Mouse (Mus musculus) thymus, postnatal 10 days (tissue): ENCODE data around the gene Itk.

Experiments used
- DNase-seq, 2 experiments: peaks; one replicate each; pipeline ENCODE4 v3.0.0; 2021; ENCODE audit warnings: low spot score in 2 of 2

The Itk gene

GRCm38 (mm10) chr11:46393413-46393812 lies 4.1 kb upstream of the Itk start:
- no peak for DNase-seq

GRCm38 (mm10) chr11:46392890-46393289 lies 3.6 kb upstream of the Itk start:
- DNase-seq, result no peak

DNA sequence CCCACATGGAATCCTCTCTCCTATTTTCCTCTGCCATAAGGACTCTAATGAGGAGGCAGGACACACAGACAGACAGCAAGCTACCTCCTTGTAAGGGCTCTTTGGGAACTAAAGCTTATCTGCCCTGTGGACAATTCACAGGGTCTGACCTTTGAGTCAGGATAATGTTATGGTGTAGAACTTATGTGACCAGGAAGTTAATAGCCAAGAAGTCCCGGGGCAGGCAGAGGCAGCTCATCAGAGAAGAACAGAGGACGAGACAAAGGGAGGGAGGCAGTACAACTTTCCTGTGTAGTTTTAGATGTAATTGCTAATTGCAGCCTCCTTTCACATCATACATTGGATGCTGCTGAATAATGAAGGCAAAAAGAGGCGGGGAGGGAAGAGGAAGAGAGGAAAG lies 1.3 kb upstream of the Itk start:
- no peak for DNase-seq

DNA sequence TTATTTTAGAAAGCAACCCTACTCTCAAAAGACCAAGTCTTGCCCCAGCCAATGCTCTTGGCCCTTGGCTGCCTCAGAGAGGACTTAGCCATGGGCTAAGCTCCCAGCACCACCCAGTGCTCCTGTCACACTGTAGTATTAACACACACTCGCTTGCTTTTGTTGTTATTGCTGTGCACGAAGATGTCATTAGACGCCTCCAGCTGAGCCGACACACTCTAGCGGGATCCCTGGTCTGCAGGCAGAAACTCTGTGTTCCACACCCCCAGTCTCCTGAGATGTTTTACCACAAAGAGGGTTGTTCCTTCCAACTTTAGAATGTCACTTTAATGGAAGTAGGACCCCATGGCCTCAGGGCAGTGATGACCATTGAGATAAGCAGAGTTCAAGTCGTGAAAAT lies 877 bp downstream of the Itk start:
- DNase-seq, result peak in 1 of 2 experiments; percentile 44

GRCm38 (mm10) chr11:46387061-46387460 lies 2.3 kb downstream of the Itk start:
- DNase-seq, result no peak

DNA sequence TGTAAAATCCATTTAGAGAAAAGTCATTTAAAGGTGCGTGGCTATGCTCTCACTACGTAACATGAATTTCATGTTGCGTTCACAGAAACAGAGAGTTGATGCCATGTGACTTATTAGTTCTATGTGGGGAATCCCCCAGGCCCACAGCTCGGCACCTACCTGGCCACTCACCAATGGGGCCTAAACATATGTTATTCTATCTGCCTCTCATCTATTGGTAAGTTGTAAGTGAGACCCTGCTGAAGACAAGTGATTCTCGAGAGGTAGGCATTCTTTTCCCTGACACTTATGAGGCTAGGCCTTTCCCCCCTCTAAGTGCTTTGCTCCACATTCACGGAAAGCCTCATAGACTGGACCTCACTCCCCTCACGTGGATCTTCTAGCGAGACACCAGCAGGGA lies 2.8 kb downstream of the Itk start:
- DNase-seq, result no peak

DNA sequence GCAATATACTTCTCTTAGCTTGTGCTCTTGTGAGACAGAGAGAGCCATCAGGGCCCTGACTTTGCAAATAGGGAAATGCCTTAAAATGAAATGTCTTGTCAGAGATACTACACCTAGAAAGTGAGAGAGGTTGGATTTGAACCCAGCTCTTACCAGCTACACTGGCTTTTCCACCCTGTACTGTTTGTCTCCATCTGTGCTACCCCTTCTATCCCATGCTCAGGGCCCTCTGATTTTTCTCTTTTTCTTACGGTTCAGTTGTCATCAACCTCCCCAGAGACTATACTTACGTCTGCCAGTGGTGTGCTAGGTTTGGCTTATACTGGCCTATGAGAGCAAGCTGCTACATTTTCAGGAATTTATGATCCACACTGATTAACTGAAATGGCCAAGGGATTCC lies 4.4 kb downstream of the Itk start:
- DNase-seq, result no peak

DNA sequence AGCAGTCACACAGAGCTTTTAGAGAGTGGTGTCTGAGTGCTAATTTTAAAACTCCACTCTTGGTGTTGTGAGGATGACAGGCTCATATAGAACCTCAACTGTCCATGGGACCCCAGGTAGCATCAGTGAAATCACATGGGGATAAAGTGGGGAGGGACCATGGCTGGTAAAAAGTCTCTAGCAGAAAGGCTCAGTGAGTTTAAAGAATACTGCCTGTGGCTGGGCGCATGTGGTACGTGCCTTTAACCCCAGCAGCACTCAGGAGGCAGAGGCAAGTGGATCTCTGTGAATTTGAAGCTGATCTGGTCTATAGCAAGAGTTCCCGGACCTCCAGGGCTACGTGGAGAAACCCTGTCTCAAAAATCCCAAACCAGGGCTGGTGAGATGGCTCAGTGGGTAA lies 6.8 kb downstream of the Itk start:
- DNase-seq, result no peak

- peak; percentile 39 to 42 for DNase-seq
Observed at GRCm38 (mm10) chr11:46380097-46380675, 9.1 kb downstream of the Itk start.

GRCm38 (mm10) chr11:46377819-46378782 lies 11.2 kb downstream of the Itk start:
- no peak for DNase-seq

DNA sequence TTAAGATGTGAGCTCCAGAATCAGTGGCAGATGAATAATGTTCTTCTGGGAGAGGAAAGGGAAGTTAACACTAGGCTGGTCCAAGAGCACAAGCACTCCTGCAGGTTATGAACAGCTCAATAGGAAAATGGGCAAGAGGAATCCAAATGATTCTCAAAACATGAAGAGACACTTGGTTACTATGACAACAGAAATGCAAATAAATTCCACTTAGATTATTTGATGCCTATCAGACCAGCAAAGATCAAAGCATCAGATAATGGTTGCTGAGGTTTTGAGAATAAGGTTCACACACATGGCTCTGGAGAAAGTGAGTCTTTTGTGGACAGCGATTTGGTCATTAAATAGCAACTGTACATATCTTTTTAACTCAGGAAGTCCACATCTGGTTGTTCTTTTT lies 12.0 kb downstream of the Itk start:
- DNase-seq, result no peak

DNA sequence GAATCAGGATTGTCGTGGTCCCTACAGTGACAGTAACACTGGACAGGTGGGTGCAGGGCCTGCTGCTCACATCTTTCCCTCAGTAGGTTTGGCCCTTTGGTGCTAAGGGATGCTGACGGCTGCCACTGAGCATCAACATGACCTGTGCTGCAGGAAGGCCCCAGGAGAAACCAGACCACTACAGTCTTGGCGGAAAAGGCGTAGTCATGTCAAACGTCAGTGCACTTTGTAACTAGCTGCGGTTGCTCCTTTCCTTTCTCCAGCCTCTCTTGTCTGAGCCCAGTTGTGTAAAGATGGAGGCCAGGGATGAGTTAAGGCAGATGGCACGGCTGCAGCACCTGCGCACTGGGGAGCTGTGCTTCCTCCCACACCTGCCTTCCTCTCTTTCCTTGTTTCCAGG lies 14.3 kb downstream of the Itk start:
- DNase-seq, result no peak

GRCm38 (mm10) chr11:46373071-46374030 lies 16.0 kb downstream of the Itk start:
- DNase-seq, result no peak

GRCm38 (mm10) chr11:46372331-46372953 lies 16.9 kb downstream of the Itk start:
- DNase-seq, result no peak

GRCm38 (mm10) chr11:46371250-46371649 lies 18.1 kb downstream of the Itk start:
- no peak for DNase-seq

DNA sequence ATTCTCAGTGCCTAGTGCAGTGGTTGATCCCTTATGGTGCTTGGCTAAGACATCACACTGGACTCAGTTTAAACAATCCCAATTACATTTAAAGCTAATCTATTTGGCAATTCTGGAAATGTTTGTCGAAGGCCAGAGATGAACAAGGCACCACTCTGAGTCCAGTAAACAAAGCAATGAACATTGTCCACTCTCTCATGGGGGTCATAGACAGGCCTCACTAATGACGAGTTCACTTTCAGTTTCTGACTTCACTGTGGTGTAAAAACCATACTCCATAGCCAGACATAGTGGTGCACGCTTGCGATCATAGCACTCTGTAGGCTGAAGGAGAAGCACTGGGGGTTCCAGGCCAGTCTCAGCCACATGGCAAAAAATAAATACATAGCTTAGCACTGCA lies 18.9 kb downstream of the Itk start:
- no peak for DNase-seq

DNA sequence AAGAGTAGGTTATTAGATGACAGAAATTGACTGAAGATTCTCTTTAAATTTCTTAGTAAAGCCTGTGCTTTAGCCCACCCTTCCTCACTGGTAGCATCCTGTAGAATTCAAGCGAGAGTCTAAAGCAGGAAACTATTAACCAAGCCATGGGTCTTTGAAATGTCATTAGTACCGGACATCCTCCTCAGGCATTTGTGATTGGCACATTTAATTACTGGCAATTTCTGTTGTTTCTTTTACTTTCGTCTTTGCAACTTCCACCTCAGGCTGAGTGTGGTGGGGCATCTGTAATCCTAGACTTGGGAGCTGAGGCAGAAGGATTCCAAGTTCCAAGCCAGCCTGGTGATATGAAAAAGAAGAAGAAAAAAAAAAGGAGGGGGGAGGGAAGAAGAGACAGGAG lies 23.0 kb downstream of the Itk start:
- no peak for DNase-seq

DNA sequence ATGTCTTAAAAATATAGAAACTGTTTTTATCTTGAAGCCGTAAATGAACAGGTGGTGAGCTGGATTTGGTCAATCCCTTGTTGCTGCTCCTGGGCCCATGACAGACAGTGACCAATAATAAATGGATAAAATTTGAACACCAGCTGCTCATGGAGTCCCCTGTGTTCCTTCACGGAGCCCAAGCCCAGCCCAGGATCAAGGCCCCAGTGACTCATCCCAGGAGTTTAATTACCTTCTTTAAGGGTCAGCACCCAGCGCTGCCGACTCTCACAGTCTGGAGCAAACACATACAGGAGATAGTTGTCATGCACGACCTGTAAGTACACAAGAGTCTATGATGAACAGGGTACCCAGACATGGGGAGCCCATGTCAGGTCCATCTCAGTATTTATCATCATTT lies 23.6 kb downstream of the Itk start:
- DNase-seq, result no peak

GRCm38 (mm10) chr11:46363864-46364263 lies 25.5 kb downstream of the Itk start:
- no peak for DNase-seq

DNA sequence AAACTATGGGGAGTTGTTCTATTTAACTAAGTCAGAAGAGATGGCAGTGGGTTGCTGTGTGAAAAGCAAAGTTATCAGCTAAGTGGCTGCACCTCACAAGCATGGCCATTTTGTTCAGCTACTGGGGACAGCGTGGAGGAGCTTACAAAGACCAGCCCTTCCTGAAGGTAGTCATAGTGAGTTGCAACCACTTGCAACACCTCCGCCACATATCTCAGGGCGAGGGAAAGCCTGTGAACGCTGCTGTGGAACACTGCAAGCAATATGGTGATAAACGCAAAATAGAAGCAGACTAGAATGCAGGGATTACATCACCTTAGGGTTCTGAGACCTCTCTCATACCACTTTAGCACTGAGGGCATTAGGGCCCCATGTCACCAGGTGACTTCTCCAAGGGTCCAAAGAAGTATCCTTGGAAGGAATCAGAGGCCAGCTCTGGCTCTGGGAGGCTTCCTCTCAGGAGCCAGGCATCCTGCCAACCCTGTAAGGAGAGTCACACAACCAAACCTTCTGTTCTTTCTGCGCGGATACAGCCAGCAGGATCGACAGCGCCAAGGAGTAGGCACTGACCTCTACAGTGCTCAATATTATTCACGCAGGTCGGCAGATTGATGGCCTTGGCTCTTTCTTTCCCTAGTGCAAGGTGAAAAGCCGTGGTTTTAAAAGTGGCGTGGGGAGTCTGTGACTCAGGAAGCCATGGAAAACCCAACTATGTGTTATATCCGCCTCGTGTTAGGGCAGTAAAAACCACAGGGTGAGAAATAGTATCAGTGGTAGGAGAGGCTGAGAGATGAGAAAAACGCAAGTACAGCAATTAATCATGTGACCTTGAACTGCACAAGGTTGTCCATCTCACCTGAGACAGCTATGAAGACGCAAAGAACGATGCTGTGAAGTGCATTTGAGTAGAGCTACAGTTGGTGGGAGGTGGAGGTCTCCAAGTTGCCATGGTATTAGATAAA lies 27.0 kb downstream of the Itk start:
- no peak for DNase-seq
